Mouse (Mus musculus) intestine, embryonic 15.5 days (tissue): ENCODE data around the gene Immp1l. TPM values are rescaled to one million over a fixed set of nuclear protein-coding genes. Genes with fewer than 3 reads are reported as not detected.

Source experiments
- ATAC-seq: fragments of 200-750 bp; cut with Nextera tagmentation; 2 replicates; pipeline ENCODE4 v1.8.0; 2017; ENCODE audit warnings: moderate TSS enrichment, moderate library complexity
- H3K27ac ChIP-seq: fragments of 300-500 bp; sonication (generic); 2 replicates; pipeline ENCODE4 v1.5.1; 2015; ENCODE audit warnings: mild to moderate bottlenecking, inconsistent platforms
- H3K27me3 ChIP-seq: fragments of 300-500 bp; sonication (generic); replicated peaks from 2 replicates; pipeline ENCODE4 v1.6.1; 2015; ENCODE audit warnings: inconsistent platforms
- H3K36me3 ChIP-seq: fragments of 300-500 bp; sonication (generic); 2 replicates; pipeline ENCODE4 v1.6.1; 2015; ENCODE audit warnings: inconsistent platforms
- H3K4me1 ChIP-seq: fragments of 300-500 bp; sonication (generic); replicated peaks from 2 replicates; pipeline ENCODE4 v1.6.1; 2015; ENCODE audit warnings: inconsistent platforms
- H3K4me2 ChIP-seq: fragments of 300-500 bp; sonication (generic); replicated peaks from 2 replicates; pipeline ENCODE4 v1.6.1; 2015; ENCODE audit warnings: mild to moderate bottlenecking, inconsistent platforms
- H3K4me3 ChIP-seq: fragments of 300-500 bp; sonication (generic); replicated peaks from 2 replicates; pipeline ENCODE4 v1.5.1; 2015; ENCODE audit warnings: inconsistent platforms
- H3K9ac ChIP-seq: fragments of 300-500 bp; sonication (generic); 2 replicates; pipeline ENCODE4 v1.6.1; 2015; ENCODE audit warnings: inconsistent platforms
- H3K9me3 ChIP-seq: fragments of 300-500 bp; sonication (generic); 2 replicates; pipeline ENCODE4 v1.6.1; 2016; ENCODE audit warnings: inconsistent platforms
- WGBS: fragments of 180-500 bp; shearing (Covaris S2); methylation state at CpG from one replicate; pipeline ENCODE4 v1.1.7; 2015; 5-methylcytosine and 5-hydroxymethylcytosine counted together
- polyA plus RNA-seq: library from polyadenylated mRNA; unstranded; fragments of >200 nt; fragmentation: Nextera tagmentation; extraction: Ambion mirVana; gene quantifications from 2 replicates; pipeline ENCODE4 v1.2.1, GENCODE M21; 2015

Immp1l gene
- 119 and 127 TPM in 2 replicates for polyA plus RNA-seq

DNA sequence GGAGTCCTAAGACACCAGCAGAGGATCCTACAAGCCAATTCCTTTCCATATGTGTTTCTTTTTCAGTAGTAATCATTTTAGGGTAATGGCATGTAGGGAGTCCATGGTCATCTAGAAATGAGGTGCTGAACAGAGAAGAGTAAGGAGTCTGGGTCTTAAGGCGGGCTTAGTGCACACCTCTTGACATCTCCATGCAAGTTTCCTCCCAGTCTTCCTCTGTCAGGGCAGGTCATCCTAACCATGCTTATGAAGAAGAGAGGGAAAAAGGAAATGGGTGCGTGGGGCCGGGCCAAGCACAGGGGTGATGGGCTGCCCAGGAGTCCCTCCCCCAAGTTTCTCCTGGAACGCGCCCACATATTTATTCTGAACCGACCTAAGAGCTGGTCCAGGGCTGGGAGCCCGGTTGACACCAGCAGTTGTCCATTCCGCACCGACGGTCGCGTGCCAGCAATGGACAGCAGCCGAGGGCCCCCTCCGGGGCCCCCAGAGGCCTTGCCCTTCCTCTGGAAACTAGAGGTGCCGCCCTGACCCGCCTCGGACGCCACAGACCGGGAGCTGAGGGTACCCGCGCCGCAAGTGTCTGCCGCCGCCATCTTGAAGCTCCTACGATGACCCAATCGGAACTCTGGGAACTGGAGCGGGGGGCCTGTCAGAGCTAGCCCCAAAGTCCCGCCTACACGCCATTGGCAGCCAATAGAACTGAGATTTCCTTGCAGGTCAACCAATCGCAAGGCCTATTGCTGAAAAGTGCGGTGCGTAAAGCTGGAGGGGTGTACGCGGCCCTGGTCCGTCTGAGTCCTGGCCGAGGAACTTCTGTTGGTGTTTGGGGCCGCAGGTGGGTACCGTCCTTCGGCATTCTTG, at the start of gene Immp1l, which contains the start of gene Elp4:
Immp1l (plus strand) TSS at position 743 of the 861 bp plus-strand sequence.
Elp4 (minus strand) TSS at position 669 of the 861 bp plus-strand sequence.
- Histone ChIP-seq H3K27ac (no peak within 1 kb of the TSS; the same call in 1 of the 2 replicates), H3K4me2 (peak within 1 kb of the TSS; percentile 69), H3K4me3 (peak within 1 kb of the TSS; percentile 75), H3K27me3 (no peaks in the 10 kb centered on the region), H3K36me3 (no peaks in the 10 kb centered on the region), H3K4me1 (no peaks in the 10 kb centered on the region), H3K9ac (peak within 1 kb of the TSS; percentile 79), H3K9me3 (no peaks in the 10 kb centered on the region)
- ATAC-seq, result peak; percentile 100
- WGBS, result under 1% methylated on average over 39 of the region's 39 CpGs

DNA sequence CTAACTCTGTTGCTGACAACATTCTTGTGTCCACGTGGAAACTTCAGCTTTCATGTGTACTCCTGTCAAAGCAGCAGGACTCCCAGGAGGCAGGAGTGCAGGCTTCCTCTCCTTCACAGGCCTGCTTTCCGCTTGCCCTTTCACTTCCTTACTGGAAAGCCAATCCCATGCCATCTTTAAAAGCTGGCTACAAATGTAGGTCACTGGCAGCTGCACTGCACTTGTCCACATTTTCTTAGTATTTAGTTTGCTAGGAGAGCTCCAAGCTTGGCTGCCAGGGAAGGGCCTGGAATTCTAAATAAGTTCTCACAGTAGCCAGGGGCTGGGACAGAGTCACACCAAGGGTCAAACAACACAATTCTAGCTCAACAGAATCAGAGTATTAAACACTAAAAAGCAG, 49.7 kb upstream of the Immp1l start:
- H3K27me3 ChIP-seq, result no peaks in the 10 kb centered on the region
- no peak overlapping the region for H3K4me3 ChIP-seq
- H3K4me1 ChIP-seq, result no peaks in the 10 kb centered on the region
- WGBS, result 60% methylated on average over 2 of the region's 2 CpGs
- H3K36me3 ChIP-seq, result no peaks in the 10 kb centered on the region
- no peak overlapping the region for H3K4me2 ChIP-seq
- H3K9me3 ChIP-seq, result no peaks in the 10 kb centered on the region
- no peak overlapping the region for H3K27ac ChIP-seq
- no peak for ATAC-seq
- H3K9ac ChIP-seq, result no peak overlapping the region

- WGBS, result 98% methylated on average over 1 of the region's 1 CpGs
- no peaks in the 10 kb centered on the region for H3K27me3 ChIP-seq
- H3K36me3 ChIP-seq, result no peaks in the 10 kb centered on the region
- no peaks in the 10 kb centered on the region for H3K4me1 ChIP-seq
- H3K27ac ChIP-seq, result no peak overlapping the region
- no peak for ATAC-seq
- H3K4me3 ChIP-seq, result no peak overlapping the region
- H3K9ac ChIP-seq, result no peak overlapping the region
- no peak overlapping the region for H3K4me2 ChIP-seq
- no peaks in the 10 kb centered on the region for H3K9me3 ChIP-seq
Observed at GRCm38 (mm10) chr2:105873403-105873802, 31.0 kb upstream of the Immp1l start.

DNA sequence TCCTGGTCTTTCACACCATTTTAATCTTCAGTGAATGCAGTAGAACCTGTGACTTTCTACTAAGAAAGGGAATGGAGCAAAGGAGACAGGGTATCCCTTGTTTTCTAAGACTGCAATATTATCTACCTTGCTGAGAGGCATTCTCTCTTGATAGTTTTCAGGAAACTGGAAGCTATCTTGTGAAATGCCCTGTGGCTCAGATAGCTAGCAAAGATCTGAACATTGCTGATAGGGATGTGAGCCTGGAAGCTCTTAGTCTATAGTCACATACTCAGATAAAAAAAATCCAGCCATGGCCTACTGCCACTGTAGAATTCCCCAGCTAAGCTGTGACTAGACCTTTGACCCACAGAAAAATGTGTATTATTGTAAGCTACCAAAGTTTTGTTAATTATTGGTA, 13.6 kb upstream of the Immp1l start:
- Histone ChIP-seq H3K4me3 (no peak overlapping the region), H3K9me3 (no peaks in the 10 kb centered on the region), H3K4me2 (no peak overlapping the region), H3K9ac (no peak overlapping the region), H3K27me3 (no peaks in the 10 kb centered on the region), H3K36me3 (no peaks in the 10 kb centered on the region), H3K27ac (no peak overlapping the region), H3K4me1 (no peaks in the 10 kb centered on the region)
- ATAC-seq, result no peak

GRCm38 (mm10) chr2:105904757-105905146, 314 bp downstream of the Immp1l start:
- peak; percentile 65 for ATAC-seq
- Histone ChIP-seq H3K27me3 (no peaks in the 10 kb centered on the region), H3K4me3 (peak overlapping the region; percentile 75), H3K4me2 (peak overlapping the region; percentile 66), H3K9me3 (no peaks in the 10 kb centered on the region), H3K9ac (peak overlapping the region; percentile 79), H3K4me1 (no peaks in the 10 kb centered on the region), H3K27ac (no peak overlapping the region; the same call in 1 of the 2 replicates), H3K36me3 (no peaks in the 10 kb centered on the region)
- WGBS, result under 1% methylated on average over 12 of the region's 12 CpGs

DNA sequence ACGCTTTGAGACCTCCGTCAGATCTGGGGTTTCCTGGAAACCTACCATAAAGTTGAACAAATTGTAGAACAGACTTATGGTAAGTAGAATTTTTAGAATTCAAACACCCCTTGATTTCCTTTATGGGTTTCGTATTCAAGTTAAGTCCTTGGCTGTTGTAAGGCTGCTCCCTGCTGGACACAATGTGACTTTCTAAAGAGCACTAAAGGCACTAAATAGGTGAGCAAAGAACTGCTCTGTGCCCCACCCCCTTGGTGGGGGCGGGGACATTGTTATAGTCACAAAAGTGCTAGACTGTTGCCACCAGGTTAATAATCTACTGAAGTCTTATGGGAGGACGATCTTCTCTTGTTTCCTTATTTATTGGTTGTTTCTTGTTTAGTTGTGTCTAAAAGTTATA, 3.9 kb downstream of the Immp1l start:
- Histone ChIP-seq H3K4me3 (no peak overlapping the region), H3K4me1 (no peaks in the 10 kb centered on the region), H3K27ac (no peak overlapping the region), H3K9me3 (no peaks in the 10 kb centered on the region), H3K9ac (no peak overlapping the region), H3K27me3 (no peaks in the 10 kb centered on the region), H3K4me2 (no peak overlapping the region), H3K36me3 (peaks cover 5% of the 10 kb centered on the region; the same call in 1 of the 2 replicates)
- WGBS, result 85% methylated on average over 5 of the region's 5 CpGs
- ATAC-seq, result no peak

- ATAC-seq, result no peak
- no peaks in the 10 kb centered on the region for H3K9me3 ChIP-seq
- WGBS, result 87% methylated on average over 3 of the region's 3 CpGs
Observed at GRCm38 (mm10) chr2:105910611-105911010, 6.2 kb downstream of the Immp1l start.

GRCm38 (mm10) chr2:105913655-105914366, 9.4 kb downstream of the Immp1l start:
- WGBS, result 82% methylated on average over 6 of the region's 6 CpGs
- Histone ChIP-seq H3K27me3 (no peaks in the 10 kb centered on the region), H3K4me1 (no peaks in the 10 kb centered on the region), H3K4me3 (no peak overlapping the region), H3K27ac (no peak overlapping the region), H3K4me2 (no peak overlapping the region), H3K9ac (no peak overlapping the region), H3K36me3 (peaks cover 5% of the 10 kb centered on the region; the same call in 1 of the 2 replicates), H3K9me3 (no peaks in the 10 kb centered on the region)
- no peak for ATAC-seq

More at GRCm38 (mm10) chr2:105910611-105911010, 6.2 kb downstream of the Immp1l start:
- no peak overlapping the region for H3K27ac ChIP-seq
- H3K36me3 ChIP-seq, result peaks cover 5% of the 10 kb centered on the region; the same call in 1 of the 2 replicates
- H3K9ac ChIP-seq, result no peak overlapping the region
- no peaks in the 10 kb centered on the region for H3K4me1 ChIP-seq
- no peak overlapping the region for H3K4me2 ChIP-seq
- no peak overlapping the region for H3K4me3 ChIP-seq
- no peaks in the 10 kb centered on the region for H3K27me3 ChIP-seq

GRCm38 (mm10) chr2:105916671-105917070, 12.2 kb downstream of the Immp1l start:
- no peaks in the 10 kb centered on the region for H3K36me3 ChIP-seq
- H3K4me2 ChIP-seq, result no peak overlapping the region
- H3K27me3 ChIP-seq, result no peaks in the 10 kb centered on the region
- no peaks in the 10 kb centered on the region for H3K9me3 ChIP-seq
- H3K9ac ChIP-seq, result no peak overlapping the region
- H3K27ac ChIP-seq, result no peak overlapping the region
- 100% methylated on average over 1 of the region's 1 CpGs for WGBS
- no peaks in the 10 kb centered on the region for H3K4me1 ChIP-seq
- no peak for ATAC-seq
- no peak overlapping the region for H3K4me3 ChIP-seq

- ATAC-seq, result no peak
- Histone ChIP-seq H3K4me3 (no peak overlapping the region), H3K9ac (no peak overlapping the region)
Observed at GRCm38 (mm10) chr2:105917623-105918346, 13.3 kb downstream of the Immp1l start.

DNA sequence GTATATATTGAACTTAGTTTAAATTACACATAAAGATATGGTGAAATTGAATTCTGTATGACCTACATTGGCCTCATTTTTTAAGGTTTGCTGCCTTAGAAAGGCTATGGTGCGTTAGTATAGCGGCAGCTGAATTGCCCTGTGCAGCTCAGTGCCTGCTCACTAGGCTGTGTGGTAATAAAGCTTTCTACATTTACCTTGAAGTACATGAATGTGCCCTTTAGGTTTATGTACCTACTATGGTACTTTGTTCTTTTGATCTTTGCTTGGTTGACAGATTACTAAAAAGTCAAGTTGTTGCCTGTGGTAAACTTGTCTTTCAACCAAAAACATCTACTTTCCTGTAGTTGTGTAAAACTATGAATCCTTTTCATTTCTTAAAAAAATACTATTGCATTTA, 45.7 kb downstream of the Immp1l start:
- WGBS, result 98% methylated on average over 2 of the region's 2 CpGs
- Histone ChIP-seq H3K9ac (no peak overlapping the region), H3K27ac (no peak overlapping the region), H3K9me3 (no peaks in the 10 kb centered on the region), H3K27me3 (no peaks in the 10 kb centered on the region), H3K4me2 (no peak overlapping the region), H3K4me1 (no peaks in the 10 kb centered on the region), H3K36me3 (no peaks in the 10 kb centered on the region), H3K4me3 (no peak overlapping the region)
- ATAC-seq, result no peak

More at GRCm38 (mm10) chr2:105917623-105918346, 13.3 kb downstream of the Immp1l start:
- no peaks in the 10 kb centered on the region for H3K36me3 ChIP-seq
- H3K4me1 ChIP-seq, result no peaks in the 10 kb centered on the region
- H3K4me2 ChIP-seq, result no peak overlapping the region
- 77% methylated on average over 5 of the region's 5 CpGs for WGBS
- H3K27ac ChIP-seq, result no peak overlapping the region
- no peaks in the 10 kb centered on the region for H3K9me3 ChIP-seq
- H3K27me3 ChIP-seq, result no peaks in the 10 kb centered on the region
